Mouse (Mus musculus): Measurements from ENCODE around the gene Gm49378.

- TF ChIP-seq CTCF (IDR thresholded peaks at IDR 0.05; ENCODE audit: extremely low read depth, insufficient read depth, insufficient read length, insufficient replicate concordance), result no peak
- TF ChIP-seq POLR2A (IDR thresholded peaks at IDR 0.05; ENCODE audit: low read depth, low read length), result no peak
Measured at GRCm38 (mm10) chr14:55589271-55589670, 48.4 kb downstream of the Gm49378 start.
